Mouse (Mus musculus): Measurements from ENCODE around the gene Bcl9l.

Gene Bcl9l

GRCm38 (mm10) chr9:44548412-44549152 is 66.0 kb downstream of the Bcl9l start:
- no peak for DNase-seq (ENCODE audit: low spot score in 2 of 2)

DNA sequence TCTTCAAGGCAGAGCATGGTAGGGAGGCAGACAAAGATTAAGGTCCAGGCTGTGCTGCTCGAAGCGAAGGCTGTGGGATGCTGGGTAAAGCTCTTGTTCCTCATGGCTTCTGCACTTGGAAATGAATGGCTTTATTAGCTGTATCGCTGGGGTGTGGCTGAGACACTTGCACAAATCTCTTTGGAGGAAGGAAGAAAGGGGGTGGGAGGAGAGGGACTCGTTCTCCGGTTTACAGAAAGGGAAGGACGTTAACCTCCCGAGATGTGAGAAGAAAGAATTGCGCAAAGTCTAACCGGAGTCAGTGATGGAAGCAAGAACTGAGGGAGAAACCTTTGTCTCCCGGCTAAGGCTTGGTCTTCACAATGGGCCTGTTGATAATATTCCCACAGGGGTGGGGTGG is 68.5 kb downstream of the Bcl9l start:
- no peak for DNase-seq (ENCODE audit: low spot score in 2 of 2)

DNA sequence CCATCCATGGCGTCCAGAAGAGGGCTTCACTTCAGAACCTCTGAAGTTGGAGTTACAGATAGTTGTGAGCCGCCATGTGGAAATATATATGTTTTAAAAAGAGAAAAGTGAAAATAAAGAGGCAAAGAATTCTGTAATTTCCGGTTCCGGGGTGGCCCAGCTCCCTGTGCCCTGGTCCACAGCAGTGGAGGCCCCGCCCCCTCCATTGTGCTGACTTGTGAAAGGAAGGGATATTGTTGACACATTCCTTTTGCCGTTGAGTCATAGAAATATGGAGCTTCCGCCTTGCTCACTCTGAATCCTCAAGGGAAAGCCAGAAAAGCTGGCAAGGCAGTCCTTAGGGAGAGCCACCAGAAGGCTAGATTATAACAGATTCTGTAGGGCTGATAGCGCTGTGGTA is 69.5 kb downstream of the Bcl9l start:
- DNase-seq (ENCODE audit: low spot score in 2 of 2): no peak

Measured in cerebellum, postnatal 4 days (tissue).